Mouse (Mus musculus) cerebellum, adult 2 months (tissue): ENCODE data around the gene Hyal1.

Experiments
- CTCF ChIP-seq: fragments of 200-500 bp; IDR thresholded peaks from 2 replicates; pipeline ENCODE4 v1.5.1; 2011; ENCODE audit warnings: low read depth, mild to moderate bottlenecking, control low read depth, low read length, moderate library complexity, borderline replicate concordance; ENCODE audit not compliant: insufficient read depth
- POLR2A ChIP-seq: fragments of 200-500 bp; IDR thresholded peaks from 2 replicates; pipeline ENCODE4 v1.6.1; 2011; ENCODE audit warnings: low read length, control low read depth, borderline replicate concordance; ENCODE audit not compliant: insufficient read depth

- no peak for TF ChIP-seq POLR2A
- TF ChIP-seq CTCF: no peak
These were observed 36.3 kb upstream of the Hyal1 start for GRCm38 (mm10) chr9:107540420-107540819.
